Mouse (Mus musculus) liver, adult 2 months (tissue): Measurements from ENCODE around the gene Tsacc.

Experiments
- CTCF ChIP-seq: fragments of 200-500 bp; IDR thresholded peaks from 2 replicates; pipeline ENCODE4 v1.5.1; 2011; ENCODE audit warnings: low read depth, low read length, control low read depth
- POLR2A ChIP-seq: fragments of 200-500 bp; IDR thresholded peaks from 2 replicates; pipeline ENCODE4 v1.6.1; 2011; ENCODE audit warnings: low read length, control low read depth; ENCODE audit not compliant: insufficient read depth; ENCODE audit errors: extremely low read depth

DNA sequence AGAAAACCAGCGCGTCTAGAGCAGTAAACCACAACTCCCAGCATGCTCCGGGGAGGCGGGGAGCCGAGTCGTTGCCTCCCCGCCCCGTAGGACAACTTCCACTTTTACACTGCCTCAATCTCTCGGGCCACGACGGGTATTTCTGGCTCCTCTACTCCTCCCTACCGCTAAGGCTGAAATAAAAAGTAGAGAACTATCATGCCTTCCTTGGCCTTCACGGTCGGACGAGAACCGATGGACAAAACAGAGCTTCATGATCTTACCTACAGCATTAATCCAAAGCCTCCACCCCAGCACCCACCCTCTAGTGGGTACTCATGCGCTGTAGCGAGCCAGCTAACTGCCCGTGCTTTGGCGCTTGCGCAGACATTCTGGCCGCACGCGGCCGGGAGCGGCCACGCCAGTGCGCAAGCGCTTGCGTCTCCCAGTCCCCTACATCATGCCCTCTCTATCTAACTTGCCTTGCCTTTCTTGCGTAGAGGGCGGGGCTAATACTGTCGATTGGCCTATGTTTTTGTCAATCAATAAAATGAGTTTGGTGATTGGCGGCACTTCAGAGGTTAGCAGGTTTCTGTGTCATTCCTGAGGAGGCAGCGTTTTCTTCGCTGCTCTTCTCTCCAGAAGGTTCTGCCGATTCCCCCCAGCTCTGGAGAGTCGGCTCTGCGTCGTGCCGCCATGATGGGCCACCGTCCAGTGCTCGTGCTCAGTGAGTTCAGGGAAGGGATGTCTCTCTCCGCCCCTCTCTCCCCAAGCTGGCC lies at the start of gene Tsacc, which contains the start of gene Cct3:
- TF ChIP-seq CTCF (0 out of 2 replicates have a peak, but pooled peaks have one; percentile 12), POLR2A (peak; percentile 67)
